Mouse (Mus musculus) forebrain, embryonic 13.5 days (tissue): ENCODE data around the gene Fnip1. TPM values are rescaled to one million over a fixed set of nuclear protein-coding genes. Genes with fewer than 3 reads are reported as not detected.
"Not testable (repeated sequence)": the region's sequence is repeated elsewhere in the genome, so short reads cannot be mapped to it uniquely, and the experiment has no call there.

Source experiments
- ATAC-seq: fragments of 200-750 bp; cut with Nextera tagmentation; 2 replicates; pipeline ENCODE4 v1.8.0; 2017
- H3K27ac ChIP-seq: fragments of 300-500 bp; sonication (generic); 2 replicates; pipeline ENCODE4 v1.5.1; 2015; ENCODE audit warnings: inconsistent platforms, mild to moderate bottlenecking, moderate library complexity
- H3K27me3 ChIP-seq: fragments of 300-500 bp; sonication (generic); 2 replicates; pipeline ENCODE4 v1.6.1; 2015; ENCODE audit warnings: mild to moderate bottlenecking, inconsistent platforms
- H3K36me3 ChIP-seq: fragments of 300-500 bp; sonication (generic); 2 replicates; pipeline ENCODE4 v1.6.1; 2015; ENCODE audit warnings: mild to moderate bottlenecking, inconsistent platforms; ENCODE audit not compliant: poor library complexity, severe bottlenecking
- H3K4me1 ChIP-seq: fragments of 300-500 bp; sonication (generic); 2 replicates; pipeline ENCODE4 v1.6.1; 2015; ENCODE audit warnings: inconsistent platforms
- H3K4me2 ChIP-seq: fragments of 300-500 bp; sonication (generic); 2 replicates; pipeline ENCODE4 v1.6.1; 2015; ENCODE audit warnings: inconsistent platforms, mild to moderate bottlenecking, moderate library complexity
- H3K4me3 ChIP-seq: fragments of 300-500 bp; sonication (generic); 2 replicates; pipeline ENCODE4 v1.5.1; 2015; ENCODE audit warnings: mild to moderate bottlenecking, inconsistent platforms
- H3K9ac ChIP-seq: fragments of 300-500 bp; sonication (generic); 2 replicates; pipeline ENCODE4 v1.6.1; 2015; ENCODE audit warnings: mild to moderate bottlenecking, inconsistent platforms
- H3K9me3 ChIP-seq: fragments of 300-500 bp; sonication (generic); replicated peaks from 2 replicates; pipeline ENCODE4 v1.6.1; 2016; ENCODE audit warnings: inconsistent platforms
- WGBS: fragments of 180-500 bp; shearing (Covaris S2); methylation state at CpG from one replicate; pipeline ENCODE4 v1.1.7; 2015; 5-methylcytosine and 5-hydroxymethylcytosine counted together
- polyA plus RNA-seq: library from polyadenylated mRNA; unstranded; fragments of >200 nt; fragmentation: Nextera tagmentation; extraction: Ambion mirVana; gene quantifications from 2 replicates; pipeline ENCODE4 v1.2.1, GENCODE M21; 2015

The Fnip1 gene
- 10.9 TPM in 2 replicates for polyA plus RNA-seq

DNA sequence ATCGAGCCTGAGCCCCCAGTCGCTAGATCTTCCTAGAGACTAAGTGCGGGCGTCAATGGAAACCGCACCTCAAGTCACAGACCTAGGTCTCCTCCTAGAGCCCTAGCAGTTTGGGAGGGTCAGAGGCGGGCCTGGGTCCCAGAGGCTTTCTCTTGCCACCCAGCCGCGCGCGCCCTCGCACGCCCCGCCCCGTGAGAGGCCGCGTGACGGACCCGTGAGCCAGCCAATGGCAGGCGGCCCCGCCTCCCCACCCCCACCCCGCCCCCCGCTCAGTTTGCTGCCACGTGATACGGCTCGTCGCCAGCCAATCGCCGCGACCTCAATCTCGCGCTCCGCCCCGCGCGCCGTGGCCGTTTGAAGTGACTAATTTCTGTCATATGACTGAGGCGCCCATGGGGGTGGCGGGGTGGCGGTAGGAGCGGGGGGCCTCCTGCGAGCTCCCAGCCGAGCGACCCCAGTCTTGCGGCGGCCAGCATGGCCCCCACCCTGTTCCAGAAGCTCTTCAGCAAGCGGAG, at the start of gene Fnip1:
Fnip1 (plus strand) TSS at position 377 of the 515 bp plus-strand sequence.
- Histone ChIP-seq H3K4me1 (peaks cover 21% of the 10 kb centered on the region), H3K36me3 (no peaks in the 10 kb centered on the region), H3K9me3 (no peaks in the 10 kb centered on the region), H3K9ac (peak within 1 kb of the TSS; percentile 90), H3K27me3 (no peaks in the 10 kb centered on the region), H3K4me2 (peak within 1 kb of the TSS; percentile 75), H3K27ac (peak within 1 kb of the TSS; percentile 65), H3K4me3 (peak within 1 kb of the TSS; percentile 96)
- ATAC-seq = peak; percentile 98
- WGBS = under 1% methylated on average over 35 of the region's 47 CpGs

DNA sequence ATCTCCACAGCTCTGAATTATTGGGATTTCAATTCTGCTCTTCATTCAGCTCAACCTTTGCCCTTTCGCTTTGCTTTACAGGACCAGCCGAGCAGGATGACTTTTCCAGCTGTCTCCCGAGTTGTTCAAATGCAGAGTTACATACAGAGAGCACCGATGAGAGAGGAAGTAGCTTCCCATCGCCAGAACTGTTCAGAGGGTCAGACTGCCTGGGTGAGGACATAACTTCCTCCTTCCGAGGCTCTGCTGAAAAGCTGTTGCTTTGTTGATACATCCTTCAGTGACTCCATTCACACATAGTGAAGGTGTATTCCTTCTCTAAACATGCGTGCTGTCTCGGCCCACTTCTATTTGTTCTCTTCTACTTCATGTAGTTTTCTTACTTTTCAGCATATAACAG, 47.6 kb upstream of the Fnip1 start:
- H3K9me3 ChIP-seq = no peaks in the 10 kb centered on the region
- H3K36me3 ChIP-seq = no peaks in the 10 kb centered on the region
- H3K27me3 ChIP-seq = no peaks in the 10 kb centered on the region
- ATAC-seq = no peak
- 82% methylated on average over 8 of the region's 8 CpGs for WGBS
- H3K27ac ChIP-seq = no peak overlapping the region
- H3K4me1 ChIP-seq = no peaks in the 10 kb centered on the region
- no peak overlapping the region for H3K9ac ChIP-seq
- H3K4me2 ChIP-seq = no peak overlapping the region
- no peak overlapping the region for H3K4me3 ChIP-seq

- ATAC-seq = no peak
These were observed 46.7 kb upstream of the Fnip1 start for GRCm38 (mm10) chr11:54391326-54391725.

DNA sequence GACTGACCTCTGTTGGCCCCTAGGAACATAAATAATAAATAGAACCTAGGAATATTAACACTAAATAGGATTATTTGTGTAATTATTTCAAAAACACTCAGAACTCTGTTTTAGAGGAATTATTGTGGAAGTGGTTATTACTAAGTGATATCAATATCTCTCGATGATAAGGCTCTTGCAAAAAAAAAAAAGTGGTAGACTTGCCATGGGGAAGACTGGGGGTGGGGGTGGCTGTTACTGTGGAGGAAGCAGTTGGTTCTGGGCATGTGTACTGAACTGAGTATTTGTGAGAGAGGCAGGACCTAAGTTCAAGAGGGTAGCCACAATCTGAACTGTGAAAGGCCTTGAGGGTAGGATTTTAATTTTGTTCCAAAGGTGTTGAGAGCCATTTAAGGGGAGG, 41.3 kb upstream of the Fnip1 start:
- Histone ChIP-seq H3K9me3 (no peaks in the 10 kb centered on the region), H3K9ac (no peak overlapping the region), H3K4me1 (no peaks in the 10 kb centered on the region), H3K4me3 (no peak overlapping the region), H3K27me3 (no peaks in the 10 kb centered on the region), H3K27ac (no peak overlapping the region), H3K36me3 (no peaks in the 10 kb centered on the region), H3K4me2 (no peak overlapping the region)
- 87% methylated on average over 1 of the region's 1 CpGs for WGBS
- ATAC-seq = no peak

More at GRCm38 (mm10) chr11:54391326-54391725, 46.7 kb upstream of the Fnip1 start:
- Histone ChIP-seq H3K9me3 (no peaks in the 10 kb centered on the region), H3K36me3 (no peaks in the 10 kb centered on the region), H3K4me3 (no peak overlapping the region), H3K27me3 (no peaks in the 10 kb centered on the region), H3K27ac (no peak overlapping the region), H3K4me1 (no peaks in the 10 kb centered on the region), H3K9ac (no peak overlapping the region), H3K4me2 (no peak overlapping the region)
- 89% methylated on average over 4 of the region's 4 CpGs for WGBS

- Histone ChIP-seq H3K9me3 (no peaks in the 10 kb centered on the region), H3K36me3 (no peaks in the 10 kb centered on the region), H3K9ac (no peak overlapping the region), H3K4me3 (no peak overlapping the region), H3K27ac (no peak overlapping the region), H3K4me1 (no peaks in the 10 kb centered on the region), H3K4me2 (no peak overlapping the region), H3K27me3 (no peaks in the 10 kb centered on the region)
- ATAC-seq = no peak
- WGBS = 86% methylated on average over 4 of the region's 4 CpGs
These were observed 39.9 kb upstream of the Fnip1 start for GRCm38 (mm10) chr11:54398058-54398457.

DNA sequence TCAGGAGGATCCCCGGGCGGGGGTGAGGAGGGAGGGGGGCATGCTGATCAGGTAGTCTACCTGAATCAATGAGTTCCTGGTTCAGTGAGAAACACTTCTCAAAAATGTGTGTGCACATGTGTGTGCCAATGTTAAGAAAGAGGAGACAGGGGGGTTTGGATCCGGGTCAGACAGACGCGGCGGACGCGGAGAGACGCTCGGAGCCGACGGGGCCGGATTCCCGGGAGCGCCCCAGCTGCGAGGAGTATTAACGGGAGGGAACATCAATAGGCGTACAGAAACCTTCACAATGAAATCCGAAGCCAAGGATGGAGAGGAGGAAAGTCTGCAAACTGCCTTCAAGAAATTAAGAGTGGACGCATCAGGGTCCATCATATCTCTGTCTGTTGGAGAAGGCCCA, 37.2 kb upstream of the Fnip1 start:
- not testable (repeated sequence) for H3K36me3 ChIP-seq, H3K27me3 ChIP-seq, H3K9ac ChIP-seq, H3K27ac ChIP-seq, H3K9me3 ChIP-seq, H3K4me1 ChIP-seq, H3K4me2 ChIP-seq, H3K4me3 ChIP-seq, ATAC-seq
- WGBS = 95% methylated on average over 20 of the region's 20 CpGs

- Histone ChIP-seq H3K27ac (no peak overlapping the region), H3K4me1 (no peaks in the 10 kb centered on the region), H3K36me3 (no peaks in the 10 kb centered on the region), H3K9ac (no peak overlapping the region), H3K27me3 (no peaks in the 10 kb centered on the region), H3K4me3 (no peak overlapping the region), H3K4me2 (no peak overlapping the region), H3K9me3 (no peaks in the 10 kb centered on the region)
- no peak for ATAC-seq
- 89% methylated on average over 4 of the region's 4 CpGs for WGBS
These were observed 33.1 kb upstream of the Fnip1 start for GRCm38 (mm10) chr11:54404885-54405284.

DNA sequence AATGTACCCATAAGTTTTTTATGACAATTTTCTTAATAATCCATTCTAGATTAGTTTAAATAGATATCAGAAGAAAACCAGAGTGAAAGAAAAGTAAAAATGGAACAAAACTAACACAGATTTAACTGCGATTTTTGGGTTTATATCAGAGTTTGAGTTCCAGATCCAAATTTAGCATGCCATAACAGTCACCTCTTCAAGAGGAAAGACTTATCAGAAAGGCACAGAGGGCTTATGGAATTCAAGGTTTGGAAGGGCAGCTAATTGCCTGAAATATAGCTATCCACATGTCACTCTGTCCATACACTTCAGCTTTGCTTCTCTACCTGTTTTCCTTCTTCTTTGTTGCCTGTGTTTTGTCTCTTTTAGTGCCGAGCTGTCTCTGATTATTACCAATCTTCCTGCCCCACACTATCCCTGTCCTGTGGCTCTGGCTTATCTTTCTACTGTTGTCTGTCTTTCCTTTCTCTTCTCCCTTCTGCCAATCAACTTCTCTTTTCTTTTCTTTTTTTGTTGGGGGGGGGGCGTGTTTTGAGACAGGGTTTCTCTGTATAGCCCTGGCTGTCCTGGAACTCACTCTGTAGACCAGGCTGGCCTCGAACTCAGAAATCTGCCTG, 31.0 kb upstream of the Fnip1 start:
- ATAC-seq = no peak
- Histone ChIP-seq H3K4me1 (no peaks in the 10 kb centered on the region), H3K27me3 (no peaks in the 10 kb centered on the region), H3K4me2 (no peak overlapping the region), H3K27ac (no peak overlapping the region), H3K36me3 (no peaks in the 10 kb centered on the region), H3K9ac (no peak overlapping the region), H3K9me3 (no peaks in the 10 kb centered on the region), H3K4me3 (no peak overlapping the region)
- WGBS = 82% methylated on average over 4 of the region's 4 CpGs

DNA sequence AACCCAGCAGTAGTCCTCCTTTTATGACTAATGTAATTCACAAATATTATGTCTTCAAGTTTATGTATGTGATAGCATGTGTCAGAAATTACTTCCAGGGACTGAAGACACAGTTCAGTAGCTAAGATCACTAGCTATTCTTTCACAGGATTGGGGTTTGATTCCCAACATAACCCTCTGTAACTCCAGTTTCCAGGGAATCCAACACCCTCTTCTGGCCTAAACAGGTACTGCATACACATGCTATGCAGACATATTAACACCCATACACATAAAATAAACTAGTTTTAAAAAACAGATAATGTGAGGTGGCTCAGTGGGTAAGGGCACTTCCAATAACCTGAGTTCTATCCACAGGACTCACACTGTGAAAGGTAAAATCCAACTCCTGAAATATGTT, 27.4 kb upstream of the Fnip1 start:
- no peak for ATAC-seq

GRCm38 (mm10) chr11:54413017-54413416, 25.0 kb upstream of the Fnip1 start:
- Histone ChIP-seq H3K4me2 (no peak overlapping the region), H3K9me3 (no peaks in the 10 kb centered on the region), H3K27ac (no peak overlapping the region), H3K4me3 (no peak overlapping the region), H3K36me3 (no peaks in the 10 kb centered on the region), H3K27me3 (no peaks in the 10 kb centered on the region), H3K4me1 (no peaks in the 10 kb centered on the region), H3K9ac (no peak overlapping the region)
- ATAC-seq = no peak
- 59% methylated on average over 6 of the region's 6 CpGs for WGBS

More for the DNA sequence above, 27.4 kb upstream of the Fnip1 start:
- no peaks in the 10 kb centered on the region for H3K9me3 ChIP-seq
- no peaks in the 10 kb centered on the region for H3K27me3 ChIP-seq
- no peaks in the 10 kb centered on the region for H3K4me1 ChIP-seq
- no peak overlapping the region for H3K27ac ChIP-seq
- no peak overlapping the region for H3K4me2 ChIP-seq
- H3K4me3 ChIP-seq = no peak overlapping the region
- H3K9ac ChIP-seq = no peak overlapping the region
- no peaks in the 10 kb centered on the region for H3K36me3 ChIP-seq

- 82% methylated on average over 4 of the region's 4 CpGs for WGBS
- no peaks in the 10 kb centered on the region for H3K4me1 ChIP-seq
- no peak overlapping the region for H3K4me3 ChIP-seq
- no peaks in the 10 kb centered on the region for H3K9me3 ChIP-seq
- H3K27ac ChIP-seq = no peak overlapping the region
- no peaks in the 10 kb centered on the region for H3K36me3 ChIP-seq
- no peak overlapping the region for H3K4me2 ChIP-seq
- no peak overlapping the region for H3K9ac ChIP-seq
- no peaks in the 10 kb centered on the region for H3K27me3 ChIP-seq
- ATAC-seq = no peak
These were observed 15.0 kb upstream of the Fnip1 start for GRCm38 (mm10) chr11:54423007-54423406.

GRCm38 (mm10) chr11:54426267-54426666, 11.7 kb upstream of the Fnip1 start:
- Histone ChIP-seq H3K9ac (no peak overlapping the region), H3K4me1 (no peaks in the 10 kb centered on the region), H3K4me3 (no peak overlapping the region), H3K36me3 (no peaks in the 10 kb centered on the region), H3K27ac (no peak overlapping the region), H3K9me3 (no peaks in the 10 kb centered on the region), H3K4me2 (no peak overlapping the region), H3K27me3 (no peaks in the 10 kb centered on the region)
- 85% methylated on average over 5 of the region's 5 CpGs for WGBS
- ATAC-seq = no peak

GRCm38 (mm10) chr11:54427138-54427537, 10.9 kb upstream of the Fnip1 start:
- Histone ChIP-seq H3K27ac (no peak overlapping the region), H3K4me2 (no peak overlapping the region), H3K27me3 (no peaks in the 10 kb centered on the region), H3K36me3 (no peaks in the 10 kb centered on the region), H3K9ac (no peak overlapping the region), H3K9me3 (no peaks in the 10 kb centered on the region), H3K4me1 (no peaks in the 10 kb centered on the region), H3K4me3 (no peak overlapping the region)
- WGBS = 75% methylated on average over 2 of the region's 2 CpGs
- ATAC-seq = no peak
